Mouse (Mus musculus) MEL (cell line): ENCODE measurements at regions not wholly inside any gene's neighbourhood (a gene's known extent, or its start where the extent isn't known, plus 50 kb on each side); places are given as distances from the start of the nearest gene placed in this dataset.
"Not testable (repeated sequence)": the region's sequence is repeated elsewhere in the genome, so short reads cannot be mapped to it uniquely, and the experiment has no call there.

Experiments used
- DNase-seq: peaks from one replicate; pipeline ENCODE4 v3.0.0; 2011; ENCODE audit warnings: low read depth, low spot score
- H3K27ac ChIP-seq: 2 replicates; pipeline ENCODE4 v1.5.1; 2012; ENCODE audit warnings: low read depth, mild to moderate bottlenecking, control low read depth, low read length, moderate library complexity; ENCODE audit not compliant: control insufficient read depth
- H3K27me3 ChIP-seq, 2 experiments: fragments of 150-350 bp in 1 of 2; sonication (generic) in 1 of 2; 2 replicates each; pipeline ENCODE4 v1.6.1; 2012; ENCODE audit warnings: low read length in 2 of 2, mild to moderate bottlenecking in 2 of 2, improper control_type of control experiment in 1 of 2, moderate library complexity in 1 of 2; ENCODE audit not compliant: insufficient read depth in 2 of 2, control insufficient read depth in 1 of 2
- H3K36me3 ChIP-seq, 2 experiments: 2 replicates each; pipeline ENCODE4 v1.6.1; 2012 to 2014; ENCODE audit warnings: low read length in 2 of 2, improper control_type of control experiment in 1 of 2, inconsistent platforms in 1 of 2, mild to moderate bottlenecking in 1 of 2; ENCODE audit not compliant: insufficient read depth in 2 of 2, control insufficient read depth in 1 of 2
- H3K4me1 ChIP-seq, 2 experiments: fragments of 150-350 bp in 1 of 2; sonication (generic) in 1 of 2; 2 replicates each; pipeline ENCODE4 v1.6.1; 2012; ENCODE audit warnings: low read length in 2 of 2, improper control_type of control experiment in 1 of 2, mild to moderate bottlenecking in 1 of 2; ENCODE audit not compliant: insufficient read depth in 2 of 2, control insufficient read depth in 1 of 2
- H3K4me3 ChIP-seq, 2 experiments: fragments of 150-350 bp in 1 of 2; sonication (generic) in 1 of 2; 2 replicates each; pipeline ENCODE4 v1.5.1; 2012; ENCODE audit warnings: low read depth in 2 of 2, low read length in 2 of 2, mild to moderate bottlenecking in 2 of 2, moderate library complexity in 2 of 2, control low read depth in 1 of 2, improper control_type of control experiment in 1 of 2; ENCODE audit not compliant: control insufficient read depth in 1 of 2, insufficient read depth in 1 of 2
- H3K79me2 ChIP-seq: 2 replicates; pipeline ENCODE4 v1.6.1; 2012; ENCODE audit warnings: mild to moderate bottlenecking, low read length, moderate library complexity; ENCODE audit not compliant: control insufficient read depth, poor library complexity, insufficient read depth
- H3K9ac ChIP-seq: 2 replicates; pipeline ENCODE4 v1.6.1; 2012; ENCODE audit warnings: low read depth, mild to moderate bottlenecking, control low read depth, low read length, moderate library complexity; ENCODE audit not compliant: control insufficient read depth, poor library complexity, severe bottlenecking
- H3K9me3 ChIP-seq: fragments of 150-350 bp; sonication (generic); replicated peaks from 2 replicates; pipeline ENCODE4 v1.6.1; 2012; ENCODE audit warnings: mild to moderate bottlenecking, low read length, improper control_type of control experiment, moderate library complexity; ENCODE audit not compliant: insufficient read depth
- E2F4 ChIP-seq: IDR thresholded peaks from 2 replicates; pipeline ENCODE4 v1.6.1; 2011; ENCODE audit warnings: low read depth, low read length, improper control_type of control experiment, borderline replicate concordance
- HCFC1 ChIP-seq: IDR thresholded peaks from 2 replicates; pipeline ENCODE4 v1.6.1; 2012; ENCODE audit warnings: low read depth, mild to moderate bottlenecking, inconsistent platforms, low read length, improper control_type of control experiment, moderate library complexity
- KAT2A ChIP-seq: conservative IDR thresholded peaks from 2 replicates; pipeline ENCODE4 v1.6.1; 2012; ENCODE audit warnings: low read depth, low read length, improper control_type of control experiment, inconsistent platforms
- MEF2A ChIP-seq: IDR thresholded peaks from 2 replicates; pipeline ENCODE4 v1.6.1; 2014; ENCODE audit warnings: low read depth, mild to moderate bottlenecking, inconsistent platforms, low read length, improper control_type of control experiment; ENCODE audit not compliant: poor library complexity, insufficient replicate concordance, severe bottlenecking; ENCODE audit errors: extremely low read depth
- MYC ChIP-seq: IDR thresholded peaks from 2 replicates; pipeline ENCODE4 v1.6.1; 2011; ENCODE audit warnings: low read depth, mild to moderate bottlenecking, low read length, improper control_type of control experiment, moderate library complexity
- NELFE ChIP-seq: IDR thresholded peaks from 2 replicates; pipeline ENCODE4 v1.6.1; 2011; ENCODE audit warnings: low read depth, low read length, improper control_type of control experiment
- NRF1 ChIP-seq: IDR thresholded peaks from 2 replicates; pipeline ENCODE4 v1.6.1; 2014; ENCODE audit warnings: low read depth, mild to moderate bottlenecking, inconsistent platforms, low read length, improper control_type of control experiment, moderate library complexity; ENCODE audit not compliant: poor library complexity, insufficient read depth, severe bottlenecking
- POLR2A ChIP-seq, 2 experiments: IDR thresholded peaks; 2 replicates each; pipeline ENCODE4 v1.6.1; 2011 to 2012; ENCODE audit warnings: low read length in 2 of 2, mild to moderate bottlenecking in 2 of 2, control low read depth in 1 of 2, improper control_type of control experiment in 1 of 2, low read depth in 1 of 2, moderate library complexity in 1 of 2; ENCODE audit not compliant: control insufficient read depth in 1 of 2, insufficient read depth in 1 of 2, poor library complexity in 1 of 2
- POLR2AphosphoS2 ChIP-seq: IDR thresholded peaks from 2 replicates; pipeline ENCODE4 v1.6.1; 2011; ENCODE audit warnings: low read length, improper control_type of control experiment
- POLR2AphosphoS5 ChIP-seq: IDR thresholded peaks from 2 replicates; pipeline ENCODE4 v1.6.1; 2012; ENCODE audit warnings: low read depth, borderline replicate concordance, mild to moderate bottlenecking, inconsistent platforms, low read length, moderate library complexity, mixed read lengths
- RCOR1 ChIP-seq: IDR thresholded peaks from 2 replicates; pipeline ENCODE4 v1.6.1; 2012; ENCODE audit warnings: low read depth, mild to moderate bottlenecking, inconsistent platforms, low read length, improper control_type of control experiment
- SMC3 ChIP-seq: IDR thresholded peaks from 2 replicates; pipeline ENCODE4 v1.6.1; 2011; ENCODE audit warnings: low read depth, low read length, improper control_type of control experiment
- TAL1 ChIP-seq: IDR thresholded peaks from 2 replicates; pipeline ENCODE4 v1.6.1; 2012; ENCODE audit warnings: mild to moderate bottlenecking, inconsistent platforms, low read length, moderate library complexity, mixed read lengths
- TBP ChIP-seq: IDR thresholded peaks from 2 replicates; pipeline ENCODE4 v1.8.0; 2011; ENCODE audit warnings: low read depth, low read length, improper control_type of control experiment
- UBTF ChIP-seq: IDR thresholded peaks from 2 replicates; pipeline ENCODE4 v1.6.1; 2012; ENCODE audit warnings: low read depth, mild to moderate bottlenecking, inconsistent platforms, low read length, improper control_type of control experiment, moderate library complexity, borderline replicate concordance; ENCODE audit not compliant: insufficient read depth
- ZC3H11A ChIP-seq: IDR thresholded peaks from 2 replicates; pipeline ENCODE4 v1.6.1; 2012; ENCODE audit warnings: low read depth, mild to moderate bottlenecking, inconsistent platforms, low read length, improper control_type of control experiment
- ZNF384 ChIP-seq: IDR thresholded peaks from 2 replicates; pipeline ENCODE4 v1.6.1; 2012; ENCODE audit warnings: low read depth, mild to moderate bottlenecking, inconsistent platforms, low read length, improper control_type of control experiment

DNA sequence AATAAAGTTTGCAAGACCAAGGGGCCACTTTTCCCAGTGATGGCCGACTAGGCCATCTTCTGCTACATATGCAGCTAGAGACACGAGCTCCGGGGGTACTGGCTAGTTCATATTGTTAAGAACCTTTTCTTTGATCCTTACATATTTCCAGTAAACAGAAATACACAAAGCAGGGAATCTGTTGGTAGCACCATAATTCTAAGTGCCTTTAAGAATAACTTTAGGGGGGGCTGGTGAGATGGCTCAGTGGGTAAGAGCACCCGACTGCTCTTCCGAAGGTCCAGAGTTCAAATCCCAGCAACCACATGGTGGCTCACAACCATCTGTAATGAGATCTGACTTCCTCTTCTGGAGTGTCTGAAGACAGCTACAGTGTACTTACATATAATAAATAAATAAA lies 116.4 kb upstream of the Fam3c start:
- not testable (repeated sequence) for H3K9me3 ChIP-seq, H3K27ac ChIP-seq, H3K4me3 ChIP-seq, H3K27me3 ChIP-seq, H3K9ac ChIP-seq, DNase-seq, H3K79me2 ChIP-seq
- TF ChIP-seq TBP, result peak; percentile 91
- Histone ChIP-seq H3K4me1 (peaks cover 2 to 15% of the 10 kb centered on the region in 2 experiments), H3K36me3 (peaks cover 0 to 24% of the 10 kb centered on the region in 2 experiments; a peak in 2 of 4 replicates)

DNA sequence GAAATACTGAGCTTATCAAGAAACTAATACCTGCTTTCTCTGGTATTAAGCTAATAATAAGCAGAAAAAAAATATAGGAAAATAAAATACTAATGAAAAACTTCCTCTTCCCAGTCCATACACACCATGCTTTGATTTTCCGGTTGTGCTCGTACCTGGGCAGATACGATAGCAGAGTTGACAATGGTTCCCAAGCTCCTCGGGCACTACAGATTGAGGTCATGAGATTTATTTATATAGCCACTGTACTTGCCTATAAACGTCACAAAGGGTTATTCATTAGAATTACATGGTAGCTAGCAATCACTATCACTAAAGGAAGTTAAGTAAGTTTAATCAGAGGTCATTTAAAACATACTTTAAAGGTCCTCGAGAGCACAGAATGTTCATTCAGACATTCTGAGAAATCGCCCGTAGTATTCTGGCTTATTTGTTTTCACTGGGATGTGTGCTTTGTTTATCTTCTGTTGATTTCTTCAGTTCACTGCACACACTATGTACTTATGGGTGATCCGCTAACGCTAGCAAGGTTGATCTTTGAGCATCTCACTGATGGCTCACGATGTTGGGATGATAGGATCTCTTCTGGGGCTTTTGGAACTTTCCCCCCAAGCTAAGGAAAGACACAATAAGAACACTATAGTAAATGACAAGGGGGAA lies 111.4 kb upstream of the Fam3c start:
- TF ChIP-seq POLR2AphosphoS2 (no peak), KAT2A (no peak), POLR2A (IDR thresholded peaks at IDR 0.05; ENCODE audit: control insufficient read depth in 1 of 2, insufficient read depth in 1 of 2, low read depth in 1 of 2, low read length in 2 of 2, poor library complexity in 1 of 2) (no peak), ZC3H11A (no peak), ZNF384 (no peak), NRF1 (no peak), E2F4 (no peak), SMC3 (no peak), NELFE (no peak), UBTF (no peak), HCFC1 (no peak), TAL1 (no peak), TBP (no peak), MYC (no peak), POLR2AphosphoS5 (no peak), RCOR1 (no peak), MEF2A (no peak)
- no peaks in the 10 kb centered on the region for H3K27me3 ChIP-seq
- DNase-seq, result no peak
- no peaks in the 10 kb centered on the region for H3K79me2 ChIP-seq
- no peaks in the 10 kb centered on the region for H3K9me3 ChIP-seq
- no peak overlapping the region for H3K9ac ChIP-seq
- no peak overlapping the region for H3K4me3 ChIP-seq
- no peaks in the 10 kb centered on the region for H3K4me1 ChIP-seq
- peaks cover 0 to 2% of the 10 kb centered on the region in 2 experiments; a peak in 2 of 4 replicates for H3K36me3 ChIP-seq
- H3K27ac ChIP-seq, result no peak overlapping the region
